Mouse (Mus musculus): Measurements from ENCODE around the gene Sphk1.

GRCm38 (mm10) chr11:116555572-116555971 is 24.8 kb downstream of the Sphk1 start:
- TF ChIP-seq CTCF (IDR thresholded peaks at IDR 0.05; ENCODE audit: low read depth, low read length) (no peak), POLR2A (IDR thresholded peaks at IDR 0.05; ENCODE audit: extremely low read depth, insufficient read depth, low read length) (no peak)
